Mouse (Mus musculus): ENCODE results near the gene Clybl. TPM values are rescaled to one million over a fixed set of nuclear protein-coding genes. Genes with fewer than 3 reads are reported as not detected.

The Clybl gene
- polyA plus RNA-seq, 1 experiment from 2014 or later, result 27.2 TPM

DNA sequence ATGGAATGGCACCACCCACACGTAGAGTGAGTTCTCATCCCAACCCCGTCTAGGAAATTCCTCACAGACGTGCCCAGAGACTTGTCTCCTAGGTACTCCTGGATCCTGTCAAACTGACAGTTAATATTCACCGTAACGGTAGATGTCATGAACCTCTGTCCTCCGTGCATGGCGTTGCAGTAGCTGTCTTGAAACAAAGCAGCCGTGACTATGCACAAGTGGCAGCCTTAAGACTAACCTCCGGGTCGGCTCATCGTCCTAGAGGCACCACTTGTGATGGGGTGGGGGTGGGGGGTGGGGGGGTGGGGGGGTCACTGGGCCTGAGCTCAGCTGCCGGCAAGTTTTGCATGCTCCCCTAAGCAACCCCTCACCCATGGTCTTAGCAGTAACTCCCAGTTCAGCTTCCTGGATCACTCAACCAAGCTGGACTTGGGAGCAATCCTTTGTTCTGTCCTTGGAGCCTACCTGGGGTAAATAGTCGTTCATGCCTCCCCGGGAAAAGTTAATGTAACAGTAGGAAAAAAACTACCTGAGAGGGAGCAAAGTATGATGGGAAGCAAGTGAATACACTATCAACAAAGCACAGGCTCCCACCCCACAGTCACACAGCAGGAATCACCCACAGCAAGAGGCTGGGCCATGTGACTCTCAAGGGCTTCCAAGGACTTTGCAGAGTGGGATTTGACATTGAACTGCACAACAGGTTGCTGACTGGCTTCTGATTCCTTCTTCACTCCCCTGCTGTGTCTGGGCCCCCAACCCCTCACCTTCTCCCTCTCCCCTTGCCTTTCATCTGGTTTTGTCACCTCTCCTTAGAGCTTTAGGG, 150.3 kb downstream of the Clybl start:
- Histone ChIP-seq H3K9ac (no peak overlapping the region), H3K27ac (no peak overlapping the region), H3K9me3 (replicated peaks) (no peaks in the 10 kb centered on the region), H3K36me3 (no peaks in the 10 kb centered on the region), H3K4me3 (replicated peaks) (no peak overlapping the region), H3K27me3 (no peaks in the 10 kb centered on the region), H3K4me1 (0 out of 2 replicates have a peak, but pooled peaks cover 8% of the 10 kb centered on the region), H3K4me2 (no peak overlapping the region)
- peak; percentile 74 for ATAC-seq (replicated peaks; ENCODE audit: low FRiP score)
- 30% methylated on average over 14 of the region's 14 CpGs for WGBS

- 35% methylated on average over 4 of the region's 4 CpGs for WGBS
- H3K36me3 ChIP-seq, result no peaks in the 10 kb centered on the region
- ATAC-seq (replicated peaks; ENCODE audit: low FRiP score), result no peak
- no peak overlapping the region for H3K27ac ChIP-seq
- H3K27me3 ChIP-seq, result no peaks in the 10 kb centered on the region
- 0 out of 2 replicates have a peak, but pooled peaks cover 3% of the 10 kb centered on the region for H3K4me1 ChIP-seq
- no peak overlapping the region for H3K4me2 ChIP-seq
- H3K4me3 ChIP-seq (replicated peaks), result no peak overlapping the region
- no peak overlapping the region for H3K9ac ChIP-seq
- H3K9me3 ChIP-seq (replicated peaks), result no peaks in the 10 kb centered on the region
Measured at GRCm38 (mm10) chr14:122336957-122337356, 155.5 kb downstream of the Clybl start.

DNA sequence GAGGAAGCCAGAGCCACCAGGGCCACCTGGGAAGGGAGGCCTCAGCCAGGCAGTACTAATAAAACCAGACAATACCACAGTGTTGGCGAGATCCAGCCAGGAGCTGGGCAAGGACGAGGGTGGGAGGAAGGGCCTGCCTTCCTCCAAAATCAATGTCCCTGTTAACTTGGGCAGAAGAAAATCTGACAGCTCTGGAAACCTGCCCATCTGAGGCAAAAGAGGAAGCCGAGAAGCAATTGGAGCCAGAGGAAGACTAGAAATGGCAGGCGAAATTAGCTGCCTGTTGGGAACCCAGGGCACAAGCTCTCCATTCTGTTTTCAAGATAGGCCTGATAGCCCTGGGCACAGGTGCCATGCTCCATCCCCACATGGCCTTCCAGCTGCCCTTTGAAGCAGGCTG, 157.3 kb downstream of the Clybl start:
- Histone ChIP-seq H3K9ac (no peak overlapping the region), H3K4me2 (no peak overlapping the region), H3K4me1 (no peaks in the 10 kb centered on the region), H3K27ac (no peak overlapping the region), H3K27me3 (no peaks in the 10 kb centered on the region), H3K4me3 (replicated peaks) (no peak overlapping the region), H3K36me3 (no peaks in the 10 kb centered on the region), H3K9me3 (replicated peaks) (no peaks in the 10 kb centered on the region)
- WGBS, result 90% methylated on average over 4 of the region's 4 CpGs
- no peak for ATAC-seq (replicated peaks; ENCODE audit: low FRiP score)

GRCm38 (mm10) chr14:122340141-122340540, 158.6 kb downstream of the Clybl start:
- Histone ChIP-seq H3K27ac (no peak overlapping the region), H3K4me3 (replicated peaks) (no peak overlapping the region), H3K4me2 (no peak overlapping the region), H3K27me3 (no peaks in the 10 kb centered on the region), H3K4me1 (no peaks in the 10 kb centered on the region), H3K9ac (no peak overlapping the region), H3K9me3 (replicated peaks) (no peaks in the 10 kb centered on the region), H3K36me3 (no peaks in the 10 kb centered on the region)
- ATAC-seq (replicated peaks; ENCODE audit: low FRiP score), result no peak
- WGBS, result 86% methylated on average over 5 of the region's 5 CpGs

GRCm38 (mm10) chr14:122341591-122342360, 160.3 kb downstream of the Clybl start:
- no peak overlapping the region for H3K4me3 ChIP-seq (replicated peaks)

GRCm38 (mm10) chr14:122344272-122345224, 163.0 kb downstream of the Clybl start:
- ATAC-seq (replicated peaks; ENCODE audit: low FRiP score), result no peak
- H3K4me1 ChIP-seq, result no peaks in the 10 kb centered on the region
- WGBS, result 75% methylated on average over 18 of the region's 18 CpGs

More at GRCm38 (mm10) chr14:122341591-122342360, 160.3 kb downstream of the Clybl start:
- Histone ChIP-seq H3K4me2 (no peak overlapping the region), H3K36me3 (no peaks in the 10 kb centered on the region), H3K4me1 (no peaks in the 10 kb centered on the region), H3K9ac (no peak overlapping the region), H3K27me3 (no peaks in the 10 kb centered on the region), H3K27ac (no peak overlapping the region), H3K9me3 (replicated peaks) (no peaks in the 10 kb centered on the region)
- 41% methylated on average over 6 of the region's 6 CpGs for WGBS
- no peak for ATAC-seq (replicated peaks; ENCODE audit: low FRiP score)

DNA sequence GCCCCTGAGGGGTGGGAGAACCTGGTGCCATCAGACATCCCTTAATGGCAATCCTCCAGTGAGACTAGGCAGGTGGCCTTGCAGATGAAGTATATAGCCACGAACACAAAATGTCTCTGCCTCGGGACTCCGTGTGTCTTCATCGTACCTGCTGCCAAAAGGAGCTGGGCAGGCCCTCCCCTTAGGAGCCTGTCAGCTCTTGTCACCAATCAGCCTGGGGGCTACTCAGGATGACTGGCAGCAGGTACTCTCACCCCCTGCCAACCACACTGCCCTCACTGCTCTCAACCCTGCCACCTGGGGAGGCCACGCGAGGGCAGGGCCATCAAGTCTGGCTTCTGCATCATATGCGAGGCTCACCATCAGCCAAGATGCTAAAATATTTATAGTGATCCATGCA, 166.6 kb downstream of the Clybl start:
- H3K4me3 ChIP-seq (replicated peaks), result no peak overlapping the region
- H3K4me2 ChIP-seq, result no peak overlapping the region
- H3K27ac ChIP-seq, result no peak overlapping the region
- 91% methylated on average over 7 of the region's 7 CpGs for WGBS
- H3K27me3 ChIP-seq, result no peaks in the 10 kb centered on the region
- no peaks in the 10 kb centered on the region for H3K4me1 ChIP-seq
- no peaks in the 10 kb centered on the region for H3K36me3 ChIP-seq
- ATAC-seq (replicated peaks; ENCODE audit: low FRiP score), result no peak
- H3K9ac ChIP-seq, result no peak overlapping the region
- H3K9me3 ChIP-seq (replicated peaks), result no peaks in the 10 kb centered on the region

More at GRCm38 (mm10) chr14:122344272-122345224, 163.0 kb downstream of the Clybl start:
- H3K9ac ChIP-seq, result no peak overlapping the region
- no peak overlapping the region for H3K27ac ChIP-seq
- H3K4me2 ChIP-seq, result no peak overlapping the region
- no peak overlapping the region for H3K4me3 ChIP-seq (replicated peaks)
- H3K9me3 ChIP-seq (replicated peaks), result no peaks in the 10 kb centered on the region
- no peaks in the 10 kb centered on the region for H3K36me3 ChIP-seq
- no peaks in the 10 kb centered on the region for H3K27me3 ChIP-seq

GRCm38 (mm10) chr14:122349326-122349725, 167.8 kb downstream of the Clybl start:
- no peaks in the 10 kb centered on the region for H3K36me3 ChIP-seq
- no peaks in the 10 kb centered on the region for H3K27me3 ChIP-seq
- H3K4me1 ChIP-seq, result no peaks in the 10 kb centered on the region
- H3K27ac ChIP-seq, result no peak overlapping the region
- H3K4me2 ChIP-seq, result no peak overlapping the region
- H3K9ac ChIP-seq, result no peak overlapping the region
- WGBS, result 83% methylated on average over 5 of the region's 5 CpGs
- no peak for ATAC-seq (replicated peaks; ENCODE audit: low FRiP score)
- no peaks in the 10 kb centered on the region for H3K9me3 ChIP-seq (replicated peaks)
- H3K4me3 ChIP-seq (replicated peaks), result no peak overlapping the region

GRCm38 (mm10) chr14:122349761-122350160, 168.3 kb downstream of the Clybl start:
- H3K4me3 ChIP-seq (replicated peaks), result no peak overlapping the region
- H3K4me2 ChIP-seq, result no peak overlapping the region
- H3K4me1 ChIP-seq, result no peaks in the 10 kb centered on the region
- H3K27ac ChIP-seq, result no peak overlapping the region
- H3K27me3 ChIP-seq, result no peaks in the 10 kb centered on the region
- no peaks in the 10 kb centered on the region for H3K9me3 ChIP-seq (replicated peaks)
- no peak for ATAC-seq (replicated peaks; ENCODE audit: low FRiP score)
- H3K9ac ChIP-seq, result no peak overlapping the region
- no peaks in the 10 kb centered on the region for H3K36me3 ChIP-seq
- WGBS, result 93% methylated on average over 4 of the region's 4 CpGs

DNA sequence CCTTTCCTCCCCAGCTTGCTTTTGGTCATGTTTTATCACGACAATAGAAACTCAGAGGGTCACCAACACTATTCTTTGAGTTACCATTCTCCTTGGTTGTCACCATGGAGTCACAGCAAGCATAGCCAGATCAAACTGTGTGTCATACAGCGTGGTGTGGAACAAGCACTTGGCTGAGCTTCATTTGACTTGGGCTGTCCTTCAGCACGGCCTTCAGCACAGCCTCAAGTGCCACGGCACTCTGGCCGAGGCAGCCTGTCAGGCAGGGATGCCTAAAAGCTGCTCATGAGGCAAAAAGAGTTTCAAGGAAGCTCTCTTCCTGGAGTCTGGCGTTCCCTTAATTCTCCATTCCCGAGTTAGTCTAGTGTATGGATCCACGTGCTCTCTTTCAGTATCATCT, 169.3 kb downstream of the Clybl start:
- no peak for ATAC-seq (replicated peaks; ENCODE audit: low FRiP score)
- WGBS, result 88% methylated on average over 8 of the region's 8 CpGs
- no peaks in the 10 kb centered on the region for H3K36me3 ChIP-seq

DNA sequence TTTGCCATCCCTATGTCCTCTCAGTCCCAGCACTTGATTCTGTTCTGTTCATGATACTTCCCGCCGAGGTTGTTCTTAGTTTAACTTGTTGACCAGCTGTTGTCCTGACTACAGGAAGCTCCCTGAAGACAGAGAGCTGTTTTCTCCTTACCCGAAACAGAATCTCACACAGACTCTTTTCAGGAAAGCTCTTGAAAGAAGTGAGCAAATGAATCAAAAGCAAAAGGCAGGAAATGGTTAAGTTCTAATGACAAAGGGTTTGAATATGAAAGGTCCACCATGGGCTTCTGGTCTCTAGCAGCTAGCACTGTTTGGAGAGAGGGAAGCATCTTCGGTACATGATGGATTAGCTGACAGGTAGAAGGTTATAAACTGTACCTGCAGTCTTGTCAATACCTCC, 175.8 kb downstream of the Clybl start:
- Histone ChIP-seq H3K27ac (no peak overlapping the region), H3K4me2 (no peak overlapping the region), H3K9me3 (replicated peaks) (no peaks in the 10 kb centered on the region), H3K9ac (no peak overlapping the region), H3K4me1 (peaks cover 4% of the 10 kb centered on the region; the same call in 1 of the 2 replicates), H3K4me3 (replicated peaks) (no peak overlapping the region), H3K27me3 (no peaks in the 10 kb centered on the region), H3K36me3 (no peaks in the 10 kb centered on the region)
- ATAC-seq (replicated peaks; ENCODE audit: low FRiP score), result no peak
- 88% methylated on average over 4 of the region's 4 CpGs for WGBS

More for the DNA sequence above, 169.3 kb downstream of the Clybl start:
- no peaks in the 10 kb centered on the region for H3K27me3 ChIP-seq
- no peak overlapping the region for H3K27ac ChIP-seq
- no peak overlapping the region for H3K9ac ChIP-seq
- no peak overlapping the region for H3K4me3 ChIP-seq (replicated peaks)
- no peaks in the 10 kb centered on the region for H3K4me1 ChIP-seq
- H3K9me3 ChIP-seq (replicated peaks), result no peaks in the 10 kb centered on the region
- no peak overlapping the region for H3K4me2 ChIP-seq

Data from kidney, embryonic 15.5 days (tissue).